Mouse (Mus musculus) embryo, embryonic 9.5 days (tissue): ENCODE measurements around the gene Cyb561a3.

Experiments used
- DNase-seq: peaks from one replicate; pipeline ENCODE4 v3.0.0-alpha.2; 2017; ENCODE audit errors: extremely low spot score

Gene Cyb561a3

GRCm38 (mm10) chr19:10590301-10590700, 13.3 kb downstream of the Cyb561a3 start:
- no peak for DNase-seq

- no peak for DNase-seq
Observed at GRCm38 (mm10) chr19:10591659-10592377, 14.8 kb downstream of the Cyb561a3 start.

- DNase-seq, result no peak
Observed at GRCm38 (mm10) chr19:10598188-10598587, 21.2 kb downstream of the Cyb561a3 start.

- no peak for DNase-seq
Observed at GRCm38 (mm10) chr19:10599648-10600047, 22.7 kb downstream of the Cyb561a3 start.

- DNase-seq, result no peak
Observed at GRCm38 (mm10) chr19:10602247-10602769, 25.3 kb downstream of the Cyb561a3 start.

- DNase-seq, result peak; percentile 88
Observed at GRCm38 (mm10) chr19:10602787-10603186, 25.8 kb downstream of the Cyb561a3 start.

DNA sequence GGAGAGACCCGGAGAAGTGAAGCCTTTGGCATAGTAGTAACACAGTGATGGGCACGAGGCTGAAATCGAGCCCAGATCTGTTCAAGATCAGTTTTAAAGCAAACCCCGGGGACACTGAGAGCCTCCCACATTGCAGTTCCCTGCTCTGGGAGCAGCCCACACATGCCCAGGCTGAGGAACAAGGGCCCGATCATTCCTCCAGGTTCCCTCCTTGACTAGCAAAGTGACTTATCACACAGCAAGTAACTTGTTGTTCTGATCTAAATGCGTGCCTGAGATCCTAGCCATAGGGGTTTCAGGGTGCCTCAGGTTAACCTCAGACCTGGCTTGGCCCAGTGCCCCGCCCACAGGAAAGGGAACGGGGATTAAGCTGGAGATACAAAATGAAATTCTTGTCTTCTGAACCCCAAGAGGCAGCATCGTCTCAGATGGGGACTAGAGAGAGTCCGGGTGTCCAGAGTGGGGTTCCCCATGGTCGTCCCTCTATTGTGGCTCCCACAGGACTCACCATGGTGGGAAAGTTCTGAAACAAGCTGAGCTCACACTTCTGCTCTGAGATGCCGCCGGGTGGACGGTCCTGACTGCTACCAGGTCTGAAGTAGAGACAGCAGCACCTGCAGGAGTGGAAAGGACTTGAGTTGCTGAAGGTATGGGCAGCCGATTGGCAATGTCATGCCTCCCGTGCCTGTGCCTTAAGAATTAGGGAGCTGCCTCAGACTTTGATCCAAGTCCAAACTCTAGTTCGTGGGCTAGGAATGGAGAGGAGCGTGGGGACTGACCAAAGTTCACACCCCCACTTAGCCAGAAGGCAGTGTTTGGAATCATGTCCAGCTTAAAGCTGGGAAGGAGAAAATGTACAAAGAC, 26.9 kb downstream of the Cyb561a3 start:
- DNase-seq, result no peak

DNA sequence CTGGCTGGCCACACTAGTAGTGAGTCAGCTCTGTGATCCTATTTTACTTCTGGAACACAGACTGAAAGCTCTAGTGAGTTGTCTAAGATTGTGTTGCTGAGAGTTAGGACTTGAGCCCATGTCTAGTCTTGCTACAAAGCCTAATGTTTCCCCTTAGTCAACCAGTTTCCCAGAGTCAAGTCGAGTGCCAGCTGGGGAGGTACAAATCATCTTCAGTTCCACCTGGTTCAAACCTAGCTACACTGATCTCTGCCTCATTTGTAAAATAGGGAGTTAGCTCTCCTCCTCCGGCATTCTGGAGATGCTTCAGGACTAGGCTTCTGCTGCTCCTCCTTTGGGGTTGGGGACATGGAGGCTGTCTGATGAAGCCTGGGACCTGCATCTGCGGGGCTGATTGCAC, 27.6 kb downstream of the Cyb561a3 start:
- DNase-seq, result no peak

DNA sequence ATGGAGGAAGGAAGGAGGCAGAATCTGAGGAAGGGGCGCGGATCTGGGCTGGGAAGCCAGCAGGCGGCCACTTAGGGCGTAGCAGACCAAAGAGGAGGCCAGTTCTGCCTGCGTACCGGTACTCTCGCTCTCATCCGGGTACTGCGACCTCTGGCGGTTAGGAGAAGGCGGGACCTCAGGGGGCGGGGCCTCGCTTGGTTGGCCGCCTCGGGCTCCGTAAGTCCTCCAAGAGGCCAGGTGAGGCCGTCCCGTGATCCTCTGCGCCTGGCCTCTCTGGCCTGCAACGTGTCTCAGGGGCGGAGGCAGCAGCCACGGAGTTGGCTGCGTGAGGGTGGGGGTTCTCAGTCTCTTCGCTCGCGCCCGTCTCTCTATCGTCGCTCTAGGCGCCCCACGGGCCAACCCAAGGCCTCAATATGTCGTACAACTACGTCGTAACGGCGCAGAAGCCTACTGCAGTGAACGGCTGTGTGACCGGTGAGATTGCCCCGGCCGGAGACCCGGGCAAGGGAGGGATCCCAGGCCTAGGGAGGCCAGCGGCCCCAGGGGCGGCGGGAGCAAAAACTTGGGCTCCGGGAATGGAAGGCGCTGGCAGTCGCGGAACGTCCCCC, 28.4 kb downstream of the Cyb561a3 start, which contains the start of the genes Ddb1 and Tkfc:
Gene Ddb1, plus strand, starts transcription at position 35 of the 608 bp plus-strand sequence.
Gene Tkfc, minus strand, starts transcription at position 362 of the 608 bp plus-strand sequence.
- peak; percentile 98 for DNase-seq

- no peak for DNase-seq
Observed at GRCm38 (mm10) chr19:10605901-10606622, 29.1 kb downstream of the Cyb561a3 start.

GRCm38 (mm10) chr19:10608573-10609240, 31.7 kb downstream of the Cyb561a3 start:
- DNase-seq, result no peak

DNA sequence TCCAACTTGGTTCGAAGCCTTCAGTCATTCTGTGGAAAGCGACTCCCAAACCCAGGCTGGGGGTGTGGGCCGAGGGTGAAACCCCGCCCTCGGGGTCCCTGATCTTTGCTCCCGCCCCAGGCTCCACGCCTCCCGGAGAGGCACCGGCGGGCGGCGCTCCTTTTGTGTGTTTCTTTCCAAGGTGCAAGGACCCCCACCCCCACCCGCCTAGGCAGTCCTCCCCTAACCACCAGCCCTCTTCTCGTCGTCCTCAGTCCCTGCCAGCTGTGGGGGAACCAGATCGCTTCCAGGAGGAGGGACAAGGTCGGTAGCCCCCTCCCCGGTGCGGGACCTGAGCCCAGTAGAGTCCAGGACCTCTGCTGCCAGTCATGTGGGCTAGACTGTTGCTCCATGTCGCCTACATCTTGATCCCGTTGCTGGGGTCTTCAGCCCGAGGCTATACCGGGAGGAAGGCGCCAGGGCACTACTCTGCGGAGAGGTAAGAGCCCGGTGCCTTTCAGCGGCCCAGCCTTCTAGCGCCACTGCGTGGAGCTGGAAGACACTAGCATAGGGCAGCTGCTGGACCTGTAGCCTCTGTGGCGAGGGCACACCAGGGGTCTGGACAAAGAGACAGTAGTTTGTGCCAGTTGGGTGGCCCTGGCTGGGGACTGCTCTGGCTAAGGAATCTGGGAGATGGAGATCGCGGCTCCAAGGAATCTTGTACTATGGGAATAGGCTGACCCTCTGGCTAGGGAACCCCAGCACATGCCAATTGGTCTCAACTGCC, 57.3 kb downstream of the Cyb561a3 start, which contains the start of gene Vwce:
Gene Vwce, plus strand, starts transcription at position 108 of the 766 bp plus-strand sequence.
- DNase-seq, result peak; percentile 72

DNA sequence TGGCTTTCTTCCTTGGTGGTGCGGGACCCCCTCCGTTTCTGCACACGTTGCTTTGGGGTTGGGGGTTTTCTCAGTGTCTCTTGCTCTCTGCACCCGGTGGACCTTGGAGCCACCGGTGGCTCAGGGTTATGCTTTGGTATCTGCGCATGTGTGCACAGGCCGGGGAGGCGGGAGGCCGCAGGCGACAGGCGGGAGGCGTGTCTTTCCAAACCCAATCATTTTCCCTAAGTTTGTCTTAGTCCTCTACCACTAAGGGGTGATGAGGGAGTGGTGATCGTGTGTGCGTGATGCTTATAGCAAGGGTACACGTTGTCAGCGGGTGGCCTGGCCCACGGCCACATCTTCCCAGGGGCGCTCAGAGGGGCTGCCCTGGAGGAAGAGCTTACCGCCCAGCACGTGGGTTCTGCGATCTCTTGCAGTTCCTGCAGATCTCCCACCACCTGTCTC, 57.9 kb downstream of the Cyb561a3 start:
- DNase-seq, result no peak

DNA sequence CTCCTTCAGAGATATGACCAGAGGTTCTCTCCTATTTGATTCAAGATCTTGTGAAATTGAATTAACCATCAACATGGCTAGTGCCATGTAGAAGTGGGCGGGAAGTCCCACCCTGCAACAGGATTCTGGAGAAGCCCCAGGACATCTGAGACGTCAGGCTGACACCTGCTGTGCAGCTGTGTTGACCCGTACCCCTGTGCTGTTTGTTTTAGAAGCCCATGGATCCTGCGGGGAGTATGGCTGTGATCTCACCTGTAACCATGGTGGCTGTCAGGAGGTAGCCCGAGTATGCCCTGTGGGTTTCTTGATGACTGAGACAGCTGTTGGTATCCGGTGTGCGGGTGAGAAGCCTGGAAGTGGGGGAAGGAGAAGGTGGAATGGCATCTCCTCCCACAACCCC, 60.9 kb downstream of the Cyb561a3 start:
- no peak for DNase-seq

GRCm38 (mm10) chr19:10640080-10640479, 63.1 kb downstream of the Cyb561a3 start:
- no peak for DNase-seq

- DNase-seq, result no peak
Observed at GRCm38 (mm10) chr19:10640589-10641378, 63.8 kb downstream of the Cyb561a3 start.
